Mouse (Mus musculus): ENCODE results near the gene Fermt2. TPM values are rescaled to one million over a fixed set of nuclear protein-coding genes. Genes with fewer than 3 reads are reported as not detected.

Gene Fermt2
- 144 TPM for polyA plus RNA-seq (2021)

DNA sequence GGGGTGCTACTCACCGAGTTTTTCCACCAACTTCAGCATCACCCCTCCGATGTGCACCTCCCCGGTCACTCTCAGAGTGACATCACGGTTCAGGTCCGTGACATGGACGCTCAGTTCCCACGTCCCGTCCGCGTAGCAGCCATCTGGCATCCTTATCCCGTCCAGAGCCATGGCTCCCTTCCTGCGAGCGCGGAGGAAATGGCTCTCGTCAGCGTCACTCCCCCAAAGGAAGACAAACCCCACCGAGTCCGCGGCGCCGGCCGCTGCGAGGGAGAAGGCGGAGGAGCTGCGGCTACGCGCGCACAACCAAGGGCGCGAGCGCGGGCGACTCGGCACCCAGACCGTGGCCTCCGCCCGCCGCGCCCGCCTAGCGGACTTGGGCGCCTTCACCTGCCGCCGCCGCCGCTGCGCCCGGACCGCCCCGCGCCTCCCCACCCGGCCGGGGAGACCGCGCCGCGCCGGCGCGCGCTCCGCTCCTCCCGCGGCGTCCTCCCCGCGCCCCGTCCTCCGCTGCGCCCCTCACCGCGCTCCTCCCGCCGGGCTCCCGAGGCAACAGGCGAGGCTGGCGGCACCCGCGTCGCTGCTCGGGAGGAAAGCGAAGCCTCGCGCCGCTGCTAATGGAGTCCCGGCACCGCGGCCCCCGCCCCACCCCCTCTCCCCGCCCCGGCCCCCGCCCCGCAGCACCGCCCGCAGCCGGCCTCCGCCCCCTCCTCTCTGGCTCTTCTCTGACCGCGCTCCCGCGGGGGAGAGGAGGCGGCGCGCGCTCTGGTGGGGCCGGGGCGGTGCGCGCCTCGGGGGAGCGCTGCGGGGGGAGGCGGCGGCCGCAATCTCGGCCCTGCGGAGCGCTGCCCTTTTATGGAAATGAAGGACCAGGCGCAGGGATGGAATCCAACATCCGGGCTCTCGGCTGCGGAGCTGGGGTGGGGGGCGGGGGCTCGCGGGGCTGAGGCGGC, at the start of gene Fermt2:
Gene Fermt2, minus strand, starts transcription at position 708 of the 953 bp plus-strand sequence.
- ChIA-PET CTCF (no interaction called here), POLR2A (interaction anchor here (0.7 to 1.5 kb wide), 4 partner anchors 11 to 89 kb away, joined by 3 to 5 read pairs (median 4); no protein-coding TSS in a partner anchor)
- no peaks in the 10 kb centered on the region for H3K27me3 ChIP-seq
- ATAC-seq (peak; percentile 89), DNase-seq (ENCODE audit: low read depth, low spot score) (no peak)
- TF ChIP-seq CTCF (IDR thresholded peaks at IDR 0.05) = no peak
- in situ Hi-C loops (cut with MboI; ENCODE audit: low pct_unique_long_range_greater_than_20kb) = no loop called here

GRCm38 (mm10) chr14:45566066-45566937, 36.4 kb upstream of the Fermt2 start:
- in situ Hi-C loops (cut with MboI; ENCODE audit: low pct_unique_long_range_greater_than_20kb) = loop anchor here (10.0 kb wide), 1 partner anchor 208 kb away; no protein-coding TSS in a partner anchor
- TF ChIP-seq CTCF (IDR thresholded peaks at IDR 0.05) = peak; percentile 75
- CTCF ChIA-PET = interaction anchor here (0.7 to 3.2 kb wide), 6 partner anchors 10 to 143 kb away, joined by 3 to 16 read pairs (median 4); no protein-coding TSS in a partner anchor
- ATAC-seq = no peak
- no peak for DNase-seq (ENCODE audit: low read depth, low spot score)
- POLR2A ChIA-PET = interaction anchor here (0.7 kb wide), 1 partner anchor 82 kb away, joined by 4 read pairs; no protein-coding TSS in a partner anchor
- no peaks in the 10 kb centered on the region for H3K27me3 ChIP-seq

DNA sequence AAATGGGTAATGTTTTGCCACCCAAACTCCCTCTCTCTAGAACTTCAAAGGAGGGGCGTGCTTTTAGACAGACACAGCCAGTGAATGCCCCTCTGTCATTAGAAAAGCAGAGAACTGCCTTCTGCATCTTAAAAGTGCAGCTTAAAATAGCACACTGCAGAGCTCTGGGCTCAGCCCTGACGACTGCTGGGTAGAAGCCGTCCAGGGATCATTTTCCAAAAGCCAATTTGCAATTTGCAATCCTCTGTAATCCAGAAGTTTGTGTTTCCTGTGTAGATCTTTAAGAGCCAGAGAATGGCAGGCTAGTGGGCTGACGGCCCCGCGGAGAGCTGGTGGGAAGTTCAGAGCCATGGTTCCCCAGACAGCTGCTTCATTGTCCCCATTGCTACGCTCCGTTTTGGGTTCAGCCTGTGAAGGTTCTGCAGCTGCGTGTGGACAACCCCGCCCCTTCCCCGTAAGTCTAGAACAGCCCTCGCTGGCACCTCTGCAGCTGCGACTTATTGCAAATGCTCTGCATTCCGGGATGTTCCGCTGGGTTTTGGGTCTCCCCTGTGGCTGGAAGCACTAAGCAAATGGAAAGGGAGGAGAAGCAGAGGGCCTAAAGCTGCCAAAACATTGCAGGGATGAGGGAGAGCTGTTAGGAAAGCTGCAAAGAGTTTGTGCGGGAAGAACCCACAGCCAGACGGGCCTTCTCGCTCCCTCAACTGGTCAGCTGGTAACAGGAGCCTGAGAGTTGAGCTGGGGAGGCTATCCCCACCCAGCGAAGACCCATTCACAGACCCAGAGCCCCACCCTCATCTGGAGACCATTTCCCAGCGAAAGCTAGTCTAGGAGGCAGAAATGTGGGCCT, 35.5 kb upstream of the Fermt2 start:
- no peak for DNase-seq (ENCODE audit: low read depth, low spot score)
- in situ Hi-C loops (cut with MboI; ENCODE audit: low pct_unique_long_range_greater_than_20kb) = loop anchor here (10.0 kb wide), 1 partner anchor 209 kb away; no protein-coding TSS in a partner anchor
- POLR2A ChIA-PET = interaction anchor here (0.6 to 0.7 kb wide), 2 partner anchors 83 to 202 kb away, joined by 4 read pairs; no protein-coding TSS in a partner anchor
- CTCF ChIA-PET = interaction anchor here (0.7 to 3.2 kb wide), 4 partner anchors 11 to 142 kb away, joined by 3 to 16 read pairs (median 4); no protein-coding TSS in a partner anchor
- ATAC-seq = no peak
- TF ChIP-seq CTCF (IDR thresholded peaks at IDR 0.05) = no peak
- no peaks in the 10 kb centered on the region for H3K27me3 ChIP-seq

GRCm38 (mm10) chr14:45563577-45563976, 33.7 kb upstream of the Fermt2 start:
- H3K27me3 ChIP-seq = no peaks in the 10 kb centered on the region
- ChIA-PET POLR2A (interaction anchor here (0.6 kb wide), 1 partner anchor 13 kb away, joined by 3 read pairs; no protein-coding TSS in a partner anchor), CTCF (no interaction called here)
- no peak for TF ChIP-seq CTCF (IDR thresholded peaks at IDR 0.05)
- DNase-seq (ENCODE audit: low read depth, low spot score) = no peak
- in situ Hi-C loops (cut with MboI; ENCODE audit: low pct_unique_long_range_greater_than_20kb) = loop anchor here (10.0 kb wide), 1 partner anchor 211 kb away; no protein-coding TSS in a partner anchor
- ATAC-seq = peak; percentile 69

GRCm38 (mm10) chr14:45561681-45562080, 31.8 kb upstream of the Fermt2 start:
- DNase-seq (ENCODE audit: low read depth, low spot score) = no peak
- no peaks in the 10 kb centered on the region for H3K27me3 ChIP-seq
- in situ Hi-C loops (cut with MboI; ENCODE audit: low pct_unique_long_range_greater_than_20kb) = loop anchor here (10.0 kb wide), 1 partner anchor 213 kb away; no protein-coding TSS in a partner anchor
- no peak for TF ChIP-seq CTCF (IDR thresholded peaks at IDR 0.05)
- no peak for ATAC-seq
- CTCF ChIA-PET = interaction anchor here (1.6 kb wide), 1 partner anchor 9 kb away, joined by 3 read pairs; no protein-coding TSS in a partner anchor
- POLR2A ChIA-PET = interaction anchor here (0.7 kb wide), 1 partner anchor 61 kb away, joined by 6 read pairs; no protein-coding TSS in a partner anchor

DNA sequence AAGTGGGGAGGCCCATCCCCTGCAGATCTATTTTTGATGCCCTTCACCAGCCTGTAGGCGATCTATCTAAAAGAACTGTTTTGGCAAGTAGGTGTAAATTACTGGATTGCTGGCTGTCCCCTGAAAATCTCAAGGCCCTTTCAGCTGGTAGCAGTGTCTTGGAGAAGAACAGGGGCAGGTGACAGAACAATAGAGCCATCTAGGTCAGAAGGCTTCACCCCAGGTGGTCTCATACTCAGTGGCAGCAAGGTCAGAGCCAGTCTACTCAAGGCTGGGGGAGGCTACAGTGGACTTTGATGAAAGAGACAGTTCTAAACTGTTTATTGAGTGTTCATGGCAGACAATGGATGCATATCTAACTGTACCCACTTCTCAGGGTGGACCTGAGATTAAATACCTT, 29.1 kb upstream of the Fermt2 start:
- no peak for TF ChIP-seq CTCF (IDR thresholded peaks at IDR 0.05)
- DNase-seq (ENCODE audit: low read depth, low spot score) (no peak), ATAC-seq (no peak)
- in situ Hi-C loops (cut with MboI; ENCODE audit: low pct_unique_long_range_greater_than_20kb) = no loop called here
- ChIA-PET POLR2A (no interaction called here), CTCF (no interaction called here)
- H3K27me3 ChIP-seq = no peaks in the 10 kb centered on the region

DNA sequence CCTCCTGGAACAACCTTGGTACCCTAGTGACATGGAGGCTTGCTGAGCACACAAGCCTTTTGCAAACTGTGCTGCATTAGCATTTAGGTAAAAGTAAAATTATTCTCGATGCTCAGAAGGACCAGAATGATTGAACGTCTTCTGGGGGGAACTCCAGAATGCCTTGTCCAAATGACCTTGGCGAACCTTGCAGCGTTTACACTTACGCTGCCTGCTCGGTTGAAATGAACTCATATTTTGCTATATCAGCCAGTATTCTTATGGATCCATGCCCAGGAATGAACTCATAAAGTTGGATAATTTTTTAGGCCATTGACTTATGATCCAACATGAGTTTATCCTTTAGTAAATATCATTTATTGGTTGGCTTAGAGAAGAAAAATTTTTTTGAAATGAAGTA, 24.4 kb upstream of the Fermt2 start:
- TF ChIP-seq CTCF (IDR thresholded peaks at IDR 0.05) = no peak
- no peak for ATAC-seq
- CTCF ChIA-PET = interaction anchor here (1.5 kb wide), 1 partner anchor 11 kb away, joined by 4 read pairs; no protein-coding TSS in a partner anchor
- in situ Hi-C loops (cut with MboI; ENCODE audit: low pct_unique_long_range_greater_than_20kb) = no loop called here
- POLR2A ChIA-PET = no interaction called here
- no peaks in the 10 kb centered on the region for H3K27me3 ChIP-seq
- DNase-seq (ENCODE audit: low read depth, low spot score) = no peak

DNA sequence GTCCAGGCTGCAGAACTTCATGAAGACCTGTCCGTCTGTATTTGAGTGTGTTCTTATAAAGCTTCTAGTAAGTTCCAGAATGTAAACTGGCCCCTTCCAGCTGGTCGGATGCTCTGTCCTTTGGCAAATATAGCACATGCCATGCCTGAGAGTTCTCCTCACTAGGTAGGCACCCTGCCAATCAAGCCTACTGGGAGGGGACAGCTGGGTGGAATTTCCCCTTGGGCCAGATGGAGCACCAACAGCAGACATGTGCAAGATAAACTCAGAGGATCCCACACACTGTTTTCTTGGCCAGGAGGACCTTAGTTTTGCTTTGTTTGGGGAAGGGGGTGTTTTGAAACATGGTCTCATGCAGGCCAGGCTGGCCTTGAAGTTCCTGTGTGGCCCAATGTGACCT, 23.9 kb upstream of the Fermt2 start:
- ATAC-seq (peak; percentile 17), DNase-seq (ENCODE audit: low read depth, low spot score) (peak; percentile 56)
- in situ Hi-C loops (cut with MboI; ENCODE audit: low pct_unique_long_range_greater_than_20kb) = no loop called here
- CTCF ChIA-PET = interaction anchor here (1.3 to 1.5 kb wide), 2 partner anchors 8 to 12 kb away, joined by 3 to 4 read pairs; no protein-coding TSS in a partner anchor
- TF ChIP-seq CTCF (IDR thresholded peaks at IDR 0.05) = no peak
- H3K27me3 ChIP-seq = no peaks in the 10 kb centered on the region
- POLR2A ChIA-PET = no interaction called here

- ATAC-seq (no peak), DNase-seq (ENCODE audit: low read depth, low spot score) (no peak)
- no peaks in the 10 kb centered on the region for H3K27me3 ChIP-seq
- CTCF ChIA-PET = interaction anchor here (1.2 to 1.3 kb wide), 2 partner anchors 9 to 17 kb away, joined by 3 read pairs; no protein-coding TSS in a partner anchor
- no peak for TF ChIP-seq CTCF (IDR thresholded peaks at IDR 0.05)
- in situ Hi-C loops (cut with MboI; ENCODE audit: low pct_unique_long_range_greater_than_20kb) = no loop called here
- POLR2A ChIA-PET = no interaction called here
These were observed 22.5 kb upstream of the Fermt2 start for GRCm38 (mm10) chr14:45552431-45552830.
